Mouse (Mus musculus): ENCODE results near the gene Mpzl1. TPM values are rescaled to one million over a fixed set of nuclear protein-coding genes. Genes with fewer than 3 reads are reported as not detected.

The Mpzl1 gene
- polyA plus RNA-seq, 1 experiment from 2014 or later, result 146 TPM

DNA sequence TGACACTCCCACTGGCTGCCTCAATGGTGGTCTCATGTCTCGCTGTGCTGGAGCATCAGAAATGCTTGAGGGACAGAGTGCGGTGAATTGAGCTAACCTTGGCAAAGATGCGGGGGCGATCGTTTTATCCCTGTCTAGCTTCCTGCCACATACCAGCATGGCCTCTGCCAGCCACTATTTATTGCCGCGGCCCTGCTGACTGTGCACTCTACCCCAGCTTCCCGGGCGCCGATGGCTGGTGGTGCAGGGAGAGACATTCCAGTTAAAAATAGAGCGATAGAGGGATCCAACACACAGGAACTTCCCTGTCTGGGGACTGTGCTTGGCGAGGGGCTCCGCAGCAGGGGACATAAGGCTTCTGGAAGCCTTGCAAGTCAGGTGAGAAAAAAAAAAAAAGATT, 33.0 kb upstream of the Mpzl1 start:
- 71% methylated on average over 13 of the region's 13 CpGs for WGBS

DNA sequence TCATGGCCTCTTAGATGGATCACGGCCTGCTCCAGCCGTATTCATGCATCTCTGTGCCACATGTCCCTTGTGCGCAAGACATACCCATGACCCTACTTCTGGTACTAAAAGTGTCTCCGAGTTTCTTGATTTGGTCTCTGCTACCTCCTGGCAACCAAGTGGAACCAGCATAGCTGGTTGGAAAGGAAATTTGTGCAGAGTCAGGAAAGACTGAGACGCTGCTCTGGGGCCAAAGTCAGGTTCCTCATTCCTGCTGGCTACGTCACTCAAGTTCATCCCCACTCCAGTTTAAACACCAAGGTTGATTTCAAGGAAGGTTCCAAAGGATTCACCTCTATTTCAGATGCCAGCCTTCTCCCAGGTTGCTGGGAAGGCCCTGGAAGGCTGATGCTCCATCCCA, 32.6 kb upstream of the Mpzl1 start:
- Histone ChIP-seq H3K27ac (replicated peaks) (no peak overlapping the region), H3K4me2 (replicated peaks) (no peak overlapping the region), H3K4me3 (no peak overlapping the region), H3K9ac (replicated peaks) (no peak overlapping the region), H3K9me3 (no peaks in the 10 kb centered on the region), H3K36me3 (no peaks in the 10 kb centered on the region), H3K4me1 (peaks cover 6% of the 10 kb centered on the region; the same call in 1 of the 2 replicates), H3K27me3 (no peaks in the 10 kb centered on the region)
- no peak for ATAC-seq (replicated peaks)
- WGBS, result 95% methylated on average over 6 of the region's 6 CpGs

More for the DNA sequence above, 33.0 kb upstream of the Mpzl1 start:
- Histone ChIP-seq H3K9ac (replicated peaks) (no peak overlapping the region), H3K4me1 (peaks cover 6% of the 10 kb centered on the region; the same call in 1 of the 2 replicates), H3K4me2 (replicated peaks) (no peak overlapping the region), H3K4me3 (no peak overlapping the region), H3K27ac (replicated peaks) (no peak overlapping the region), H3K27me3 (no peaks in the 10 kb centered on the region), H3K9me3 (no peaks in the 10 kb centered on the region), H3K36me3 (no peaks in the 10 kb centered on the region)
- ATAC-seq (replicated peaks), result no peak

DNA sequence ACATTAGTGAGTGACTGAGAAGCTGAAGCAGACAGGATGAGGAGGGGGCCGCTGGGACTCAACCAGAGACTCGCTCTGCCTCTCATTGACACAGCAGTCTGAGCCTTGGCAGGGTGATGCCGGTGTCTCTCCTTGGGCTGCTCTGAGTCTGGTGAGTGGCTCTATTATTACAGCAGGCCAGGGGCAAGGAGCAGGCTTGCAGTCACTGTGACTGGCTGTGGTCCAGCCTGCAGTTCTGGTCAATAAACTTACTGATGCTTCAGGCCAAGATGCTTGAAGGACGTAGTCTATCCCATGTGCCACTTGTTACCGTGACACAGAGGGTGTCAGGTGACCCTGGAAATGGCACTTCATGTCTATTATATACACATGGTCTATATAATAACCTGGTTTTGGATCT, 31.4 kb upstream of the Mpzl1 start:
- Histone ChIP-seq H3K36me3 (no peaks in the 10 kb centered on the region), H3K9me3 (no peaks in the 10 kb centered on the region), H3K9ac (replicated peaks) (no peak overlapping the region), H3K4me3 (no peak overlapping the region), H3K4me2 (replicated peaks) (no peak overlapping the region), H3K27me3 (no peaks in the 10 kb centered on the region), H3K4me1 (peaks cover 6% of the 10 kb centered on the region; the same call in 1 of the 2 replicates), H3K27ac (replicated peaks) (no peak overlapping the region)
- whole genome bisulfite sequencing, result 81% methylated on average over 5 of the region's 5 CpGs
- ATAC-seq (replicated peaks), result no peak

- Histone ChIP-seq H3K9ac (replicated peaks) (no peak overlapping the region), H3K36me3 (no peaks in the 10 kb centered on the region), H3K4me3 (no peak overlapping the region), H3K27ac (replicated peaks) (peak overlapping the region; percentile 36; the same call in 1 of the 2 replicates), H3K27me3 (no peaks in the 10 kb centered on the region), H3K4me2 (replicated peaks) (no peak overlapping the region), H3K9me3 (no peaks in the 10 kb centered on the region), H3K4me1 (peaks cover 6% of the 10 kb centered on the region; the same call in 1 of the 2 replicates)
- ATAC-seq (replicated peaks), result no peak
- whole genome bisulfite sequencing, result 77% methylated on average over 16 of the region's 16 CpGs
Observed at GRCm38 (mm10) chr1:165663277-165663676, 28.9 kb upstream of the Mpzl1 start.

DNA sequence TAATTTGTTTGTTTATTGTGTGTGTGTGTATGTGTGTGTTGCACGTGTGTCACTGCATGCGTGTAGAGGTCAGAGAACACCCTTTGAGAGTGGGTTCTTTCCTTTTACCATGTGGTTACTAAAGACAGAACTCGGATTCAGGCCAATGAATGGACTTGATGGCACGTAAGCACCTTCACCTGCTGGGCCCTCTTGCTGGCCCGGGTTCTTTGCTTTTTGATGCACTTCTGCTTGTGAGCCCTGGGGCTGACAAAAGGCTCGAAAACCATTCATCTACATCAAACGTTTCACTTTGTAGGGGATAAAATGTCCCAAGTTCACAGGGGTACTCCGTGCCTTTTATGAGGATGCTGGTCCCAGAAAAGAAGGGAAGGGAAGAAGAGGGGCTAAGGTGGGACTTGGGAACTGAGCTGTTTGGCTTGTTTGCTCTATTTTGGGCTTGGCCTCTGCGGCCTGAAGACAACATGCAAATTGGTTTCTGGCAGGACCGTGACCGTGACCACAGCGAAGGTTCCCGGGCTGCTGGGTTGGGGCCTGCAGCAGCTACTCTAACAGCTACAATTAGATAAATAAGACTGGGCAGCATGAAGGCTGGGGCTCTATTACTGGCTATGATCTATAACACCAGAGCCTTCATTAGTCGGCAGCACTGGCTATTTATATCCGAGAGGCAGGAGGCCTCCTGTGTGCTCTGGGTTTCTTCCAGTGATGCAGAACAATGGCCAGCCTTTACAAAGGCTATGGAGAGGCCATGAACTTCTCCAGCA, 28.3 kb upstream of the Mpzl1 start:
- no peak overlapping the region for H3K9ac ChIP-seq (replicated peaks)
- H3K27me3 ChIP-seq, result no peaks in the 10 kb centered on the region
- H3K4me2 ChIP-seq (replicated peaks), result no peak overlapping the region
- H3K27ac ChIP-seq (replicated peaks), result peak overlapping the region; percentile 36; the same call in 1 of the 2 replicates
- H3K4me1 ChIP-seq, result peaks cover 6% of the 10 kb centered on the region; the same call in 1 of the 2 replicates
- H3K4me3 ChIP-seq, result no peak overlapping the region
- no peak for ATAC-seq (replicated peaks)
- no peaks in the 10 kb centered on the region for H3K36me3 ChIP-seq
- no peaks in the 10 kb centered on the region for H3K9me3 ChIP-seq
- WGBS, result 35% methylated on average over 15 of the region's 15 CpGs

DNA sequence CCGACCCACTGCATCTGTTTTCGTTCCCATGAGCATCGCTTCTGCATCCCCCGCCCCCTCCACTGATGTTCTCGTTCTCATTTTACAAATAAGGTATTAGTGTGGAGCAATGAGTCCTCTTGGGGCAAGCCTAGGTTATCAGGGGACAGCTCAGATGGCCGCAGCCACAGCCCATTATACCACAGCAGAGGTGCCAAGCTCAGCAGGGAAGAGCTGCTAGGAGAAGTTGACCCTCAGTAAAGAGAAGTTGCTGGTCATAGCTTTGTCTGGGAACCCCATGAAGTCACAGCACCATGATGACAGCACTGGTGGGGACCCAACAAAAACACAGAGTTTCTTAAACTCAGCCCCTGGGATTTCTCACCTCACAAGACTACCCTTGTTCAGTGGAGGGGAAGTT, 27.4 kb upstream of the Mpzl1 start:
- H3K4me2 ChIP-seq (replicated peaks), result no peak overlapping the region
- H3K27ac ChIP-seq (replicated peaks), result no peak overlapping the region
- H3K9me3 ChIP-seq, result no peaks in the 10 kb centered on the region
- H3K36me3 ChIP-seq, result no peaks in the 10 kb centered on the region
- no peak overlapping the region for H3K4me3 ChIP-seq
- no peak for ATAC-seq (replicated peaks)
- no peaks in the 10 kb centered on the region for H3K27me3 ChIP-seq
- peaks cover 6% of the 10 kb centered on the region; the same call in 1 of the 2 replicates for H3K4me1 ChIP-seq
- 91% methylated on average over 6 of the region's 6 CpGs for WGBS
- H3K9ac ChIP-seq (replicated peaks), result no peak overlapping the region

GRCm38 (mm10) chr1:165661191-165661590, 26.9 kb upstream of the Mpzl1 start:
- Histone ChIP-seq H3K27ac (replicated peaks) (no peak overlapping the region), H3K9me3 (no peaks in the 10 kb centered on the region), H3K4me3 (no peak overlapping the region), H3K4me2 (replicated peaks) (no peak overlapping the region), H3K4me1 (peaks cover 6% of the 10 kb centered on the region; the same call in 1 of the 2 replicates), H3K36me3 (no peaks in the 10 kb centered on the region), H3K27me3 (no peaks in the 10 kb centered on the region), H3K9ac (replicated peaks) (no peak overlapping the region)
- ATAC-seq (replicated peaks), result peak; percentile 36
- 66% methylated on average over 3 of the region's 3 CpGs for WGBS

DNA sequence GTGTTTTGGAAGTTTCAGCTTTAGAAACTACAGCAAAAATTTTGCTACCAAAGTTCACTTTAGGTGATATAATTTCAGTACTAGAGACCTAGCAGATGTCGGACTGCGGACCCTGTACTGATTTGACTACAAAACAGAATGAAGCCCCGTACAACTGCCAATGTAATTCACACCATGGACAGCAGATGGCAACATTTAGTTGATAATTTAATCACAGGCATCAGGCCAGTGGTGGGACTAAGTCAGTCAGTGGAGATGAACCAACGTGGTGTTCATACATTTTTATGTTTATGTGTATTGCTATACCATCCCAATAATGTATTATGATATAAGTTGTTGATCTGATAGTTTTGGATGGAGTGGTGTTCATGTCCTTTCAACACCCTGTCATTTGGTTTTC, 26.4 kb upstream of the Mpzl1 start:
- Histone ChIP-seq H3K9ac (replicated peaks) (no peak overlapping the region), H3K9me3 (no peaks in the 10 kb centered on the region), H3K36me3 (no peaks in the 10 kb centered on the region), H3K27me3 (no peaks in the 10 kb centered on the region), H3K4me3 (no peak overlapping the region), H3K4me2 (replicated peaks) (no peak overlapping the region), H3K27ac (replicated peaks) (no peak overlapping the region), H3K4me1 (peaks cover 6% of the 10 kb centered on the region; the same call in 1 of the 2 replicates)
- ATAC-seq (replicated peaks), result peak; percentile 66
- 10% methylated on average over 4 of the region's 4 CpGs for WGBS

- Histone ChIP-seq H3K27ac (replicated peaks) (no peak overlapping the region), H3K9ac (replicated peaks) (no peak overlapping the region), H3K4me3 (no peak overlapping the region), H3K36me3 (no peaks in the 10 kb centered on the region), H3K9me3 (no peaks in the 10 kb centered on the region), H3K4me2 (replicated peaks) (no peak overlapping the region), H3K27me3 (no peaks in the 10 kb centered on the region), H3K4me1 (peaks cover 6% of the 10 kb centered on the region; the same call in 1 of the 2 replicates)
- WGBS, result 27% methylated on average over 5 of the region's 5 CpGs
- ATAC-seq (replicated peaks), result peak; percentile 53
Observed at GRCm38 (mm10) chr1:165658602-165659001, 24.3 kb upstream of the Mpzl1 start.

DNA sequence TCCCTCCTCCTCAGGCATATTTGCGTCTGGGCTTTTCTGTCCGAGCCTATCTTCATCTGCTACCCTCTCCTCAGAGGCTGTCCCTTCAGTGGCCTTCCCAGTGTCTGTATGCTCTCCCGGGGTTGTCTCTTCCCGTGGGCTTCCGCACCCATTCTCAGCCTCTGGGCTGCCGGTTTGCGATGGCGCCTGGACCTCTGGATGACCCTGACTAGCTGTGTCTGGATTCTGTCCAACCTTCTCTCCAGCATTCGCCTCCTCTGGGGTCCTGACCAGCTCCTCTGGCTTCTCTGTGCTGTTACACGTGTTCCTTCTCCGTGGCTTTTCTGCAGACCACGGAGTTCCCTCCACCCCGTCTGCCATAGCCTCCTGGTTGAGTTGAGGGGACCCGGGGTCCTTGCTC, 21.1 kb upstream of the Mpzl1 start:
- no peak overlapping the region for H3K4me3 ChIP-seq
- no peaks in the 10 kb centered on the region for H3K36me3 ChIP-seq
- H3K9me3 ChIP-seq, result no peaks in the 10 kb centered on the region
- no peak overlapping the region for H3K4me2 ChIP-seq (replicated peaks)
- no peak overlapping the region for H3K27ac ChIP-seq (replicated peaks)
- no peak overlapping the region for H3K9ac ChIP-seq (replicated peaks)
- H3K27me3 ChIP-seq, result no peaks in the 10 kb centered on the region
- 92% methylated on average over 14 of the region's 14 CpGs for WGBS
- no peaks in the 10 kb centered on the region for H3K4me1 ChIP-seq
- no peak for ATAC-seq (replicated peaks)

- H3K4me3 ChIP-seq, result no peak overlapping the region
- no peak overlapping the region for H3K9ac ChIP-seq (replicated peaks)
- no peak for ATAC-seq (replicated peaks)
- 73% methylated on average over 6 of the region's 6 CpGs for WGBS
- no peak overlapping the region for H3K27ac ChIP-seq (replicated peaks)
- no peaks in the 10 kb centered on the region for H3K27me3 ChIP-seq
- no peaks in the 10 kb centered on the region for H3K36me3 ChIP-seq
- H3K9me3 ChIP-seq, result no peaks in the 10 kb centered on the region
- H3K4me2 ChIP-seq (replicated peaks), result no peak overlapping the region
- H3K4me1 ChIP-seq, result no peaks in the 10 kb centered on the region
Observed at GRCm38 (mm10) chr1:165655022-165655421, 20.7 kb upstream of the Mpzl1 start.

GRCm38 (mm10) chr1:165653126-165653885, 19.0 kb upstream of the Mpzl1 start:
- Histone ChIP-seq H3K9me3 (no peaks in the 10 kb centered on the region), H3K4me2 (replicated peaks) (no peak overlapping the region), H3K4me3 (no peak overlapping the region), H3K27me3 (no peaks in the 10 kb centered on the region), H3K4me1 (no peaks in the 10 kb centered on the region), H3K36me3 (no peaks in the 10 kb centered on the region), H3K9ac (replicated peaks) (no peak overlapping the region), H3K27ac (replicated peaks) (no peak overlapping the region)
- 88% methylated on average over 14 of the region's 14 CpGs for whole genome bisulfite sequencing
- ATAC-seq (replicated peaks), result no peak

Data from forebrain, embryonic 15.5 days (tissue).